Comparison of ENCODE assay signal across 8 mouse cellular contexts in the genomic region with DNA sequence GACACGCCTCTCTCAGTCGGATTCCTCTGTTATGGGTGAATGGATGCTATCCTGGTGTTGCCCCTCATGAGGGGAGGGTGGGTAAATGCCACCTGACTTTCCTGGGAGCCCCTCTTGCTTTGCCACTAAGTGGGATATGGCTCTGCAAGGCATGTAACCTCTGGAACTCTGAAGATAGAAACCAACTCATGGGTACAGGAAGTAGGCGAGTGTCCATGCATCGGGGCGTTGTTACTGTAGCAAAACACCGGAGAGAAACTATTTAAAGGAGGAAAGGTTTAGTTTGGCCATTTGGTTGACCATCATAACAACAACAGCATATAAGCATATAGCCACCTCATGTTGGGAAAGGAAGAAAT. TPM values are rescaled to one million over a fixed set of nuclear protein-coding genes. Genes with fewer than 3 reads are reported as not detected.
DNase-seq lines count a peak whose midpoint lies in the region; ATAC-seq and TF ChIP-seq lines count a peak whose summit lies in the region.

No protein-coding gene starts in this region.

- H3K4me2 ChIP-seq in kidney, postnatal 0 days (ENCODE audit: low read length), result peak overlapping the region; percentile 54
- H3K4me2 ChIP-seq in embryonic facial prominence, embryonic 11.5 days (ENCODE audit: low read depth, low read length), result peak overlapping the region; percentile 45
- H3K4me2 ChIP-seq in intestine, embryonic 14.5 days (ENCODE audit: low read length), result peak overlapping the region; percentile 56
- peak overlapping the region; percentile 78 for H3K4me2 ChIP-seq in myocyte (ENCODE audit: low read depth)

- no peak overlapping the region for H3ac ChIP-seq in myocyte (ENCODE audit: control insufficient read depth, insufficient read length)

- no peak overlapping the region for H3K9ac ChIP-seq in kidney, postnatal 0 days (ENCODE audit: low read depth, low read length)
- H3K9ac ChIP-seq in embryonic facial prominence, embryonic 11.5 days (replicated peaks; ENCODE audit: low read length), result peak overlapping the region; percentile 49
- H3K9ac ChIP-seq in intestine, embryonic 14.5 days (ENCODE audit: low read length), result peak overlapping the region; percentile 57; the same call in 1 of the 2 replicates

- H3K4me3 ChIP-seq in kidney, postnatal 0 days (replicated peaks; ENCODE audit: low read depth, low read length), result 0 out of 2 replicates have a peak overlapping the region, but pooled peaks have one; percentile 29
- H3K4me3 ChIP-seq in embryonic facial prominence, embryonic 11.5 days (ENCODE audit: low read depth, low read length), result peak overlapping the region; percentile 34
- peak overlapping the region; percentile 37 for H3K4me3 ChIP-seq in intestine, embryonic 14.5 days (ENCODE audit: low read depth, low read length)
- H3K4me3 ChIP-seq in myocyte, result peak overlapping the region; percentile 31

- no peaks in the 10 kb centered on the region for H3K27me3 ChIP-seq in kidney, postnatal 0 days (ENCODE audit: insufficient read depth, low read length)
- no peaks in the 10 kb centered on the region for H3K27me3 ChIP-seq in embryonic facial prominence, embryonic 11.5 days (ENCODE audit: control insufficient read depth, insufficient read depth, low read length)
- no peaks in the 10 kb centered on the region for H3K27me3 ChIP-seq in intestine, embryonic 14.5 days (replicated peaks; ENCODE audit: control insufficient read depth, insufficient read depth, low read length)
- H3K27me3 ChIP-seq in myocyte (ENCODE audit: control insufficient read depth, insufficient read depth, insufficient read length), result peaks cover 9% of the 10 kb centered on the region

- no peaks in the 10 kb centered on the region for H3K9me3 ChIP-seq in kidney, postnatal 0 days (replicated peaks; ENCODE audit: low read length)
- no peaks in the 10 kb centered on the region for H3K9me3 ChIP-seq in embryonic facial prominence, embryonic 11.5 days (replicated peaks; ENCODE audit: control insufficient read depth, low read length)
- no peaks in the 10 kb centered on the region for H3K9me3 ChIP-seq in intestine, embryonic 14.5 days (ENCODE audit: control insufficient read depth, low read length)

- no peaks in the 10 kb centered on the region for H3K36me3 ChIP-seq in kidney, postnatal 0 days (ENCODE audit: insufficient read depth, low read length)
- H3K36me3 ChIP-seq in embryonic facial prominence, embryonic 11.5 days (replicated peaks; ENCODE audit: control insufficient read depth, insufficient read depth, low read depth, low read length), result no peaks in the 10 kb centered on the region
- no peaks in the 10 kb centered on the region for H3K36me3 ChIP-seq in intestine, embryonic 14.5 days (ENCODE audit: control insufficient read depth, insufficient read depth, low read length)
- H3K36me3 ChIP-seq in myocyte (ENCODE audit: control insufficient read depth, insufficient read depth), result no peaks in the 10 kb centered on the region

- no peak overlapping the region for H3K27ac ChIP-seq in kidney, postnatal 0 days
- H3K27ac ChIP-seq in embryonic facial prominence, embryonic 11.5 days (replicated peaks; ENCODE audit: low read depth, low read length), result no peak overlapping the region
- peak overlapping the region; percentile 57; the same call in 1 of the 2 replicates for H3K27ac ChIP-seq in intestine, embryonic 14.5 days (ENCODE audit: low read depth)

- TF ChIP-seq POLR2A in myocyte (IDR thresholded peaks at IDR 0.05; ENCODE audit: insufficient read length, low read depth), result no peak

- no peak for DNase-seq in kidney, postnatal 0 days (ENCODE audit: low spot score)
- no peak for DNase-seq in kidney, adult 8-10 months
- no peak for DNase-seq in embryonic facial prominence, embryonic 11.5 days (ENCODE audit: low spot score)
- no peak for DNase-seq in intestine, embryonic 14.5 days (ENCODE audit: low spot score)
- DNase-seq in right cerebral cortex, adult 18-20 months, result no peak
- DNase-seq in kidney, postnatal 25 days, result no peak
- no peak for DNase-seq in cerebellum, adult 18-20 months

- WGBS in kidney, postnatal 0 days, result 72% methylated on average over 6 of the region's 6 CpGs
- 76% methylated on average over 6 of the region's 6 CpGs for WGBS in embryonic facial prominence, embryonic 11.5 days
- 81% methylated on average over 6 of the region's 6 CpGs for whole genome bisulfite sequencing in intestine, embryonic 14.5 days

- H3K79me2 ChIP-seq in myocyte (ENCODE audit: control insufficient read depth, insufficient read depth), result no peaks in the 10 kb centered on the region

- 0 out of 2 replicates have a peak, but pooled peaks cover 7% of the 10 kb centered on the region for H3K4me1 ChIP-seq in kidney, postnatal 0 days (replicated peaks; ENCODE audit: insufficient read depth, low read length)
- no peaks in the 10 kb centered on the region for H3K4me1 ChIP-seq in embryonic facial prominence, embryonic 11.5 days (ENCODE audit: control insufficient read depth, insufficient read depth, low read length)
- H3K4me1 ChIP-seq in intestine, embryonic 14.5 days (replicated peaks; ENCODE audit: control insufficient read depth, insufficient read depth, low read length), result peaks cover 15% of the 10 kb centered on the region

- ATAC-seq in kidney, postnatal 0 days (replicated peaks; ENCODE audit: low FRiP score, low read depth), result no peak
- no peak for ATAC-seq in embryonic facial prominence, embryonic 11.5 days (replicated peaks; ENCODE audit: insufficient number of reproducible peaks, low FRiP score, low TSS enrichment, low read depth)
- ATAC-seq in intestine, embryonic 14.5 days (replicated peaks; ENCODE audit: low FRiP score, low TSS enrichment, low read depth), result no peak

- TF ChIP-seq CTCF in kidney, postnatal 0 days (IDR thresholded peaks at IDR 0.05; ENCODE audit: low read depth), result no peak

TF ChIP-seq in myocyte, 11 proteins besides CTCF, POLR2A, EP300 and RAD21:
- no peak for TF ChIP-seq TCF12 (IDR thresholded peaks at IDR 0.05; ENCODE audit: insufficient read depth, poor library complexity, severe bottlenecking)
- TF ChIP-seq REST (IDR thresholded peaks at IDR 0.05; ENCODE audit: insufficient read depth, insufficient read length), result no peak
- no peak for TF ChIP-seq SRF (IDR thresholded peaks at IDR 0.05; ENCODE audit: control insufficient read depth, insufficient read length, low read depth)
- TF ChIP-seq MAX (IDR thresholded peaks at IDR 0.05; ENCODE audit: low read depth), result no peak
- TF ChIP-seq E2F4 (IDR thresholded peaks at IDR 0.05; ENCODE audit: insufficient read depth), result no peak
- no peak for TF ChIP-seq CEBPB (IDR thresholded peaks at IDR 0.05; ENCODE audit: insufficient read depth, poor library complexity, severe bottlenecking)
- no peak for TF ChIP-seq POLR2AphosphoS2 (IDR thresholded peaks at IDR 0.05; ENCODE audit: insufficient read length, low read depth)
- TF ChIP-seq MYOG (IDR thresholded peaks at IDR 0.05; ENCODE audit: control insufficient read depth in 1 of 3, insufficient read depth in 1 of 3, insufficient read length in 2 of 3, low read depth in 2 of 3), result no peak
- no peak for TF ChIP-seq TCF3 (IDR thresholded peaks at IDR 0.05; ENCODE audit: insufficient read length, low read depth)
- no peak for TF ChIP-seq MYOD1 (IDR thresholded peaks at IDR 0.05; ENCODE audit: control insufficient read depth in 1 of 3, insufficient read length in 2 of 3, low read depth in 2 of 3)
- no peak for TF ChIP-seq USF1 (IDR thresholded peaks at IDR 0.05; ENCODE audit: low read depth)

RNA-seq across cellular contexts. Expression of gene Ift27, which starts 1.0 kb away (rescaled TPM):
- 74.7 and 82.9 TPM in 2 replicates for polyA plus RNA-seq in kidney, postnatal 0 days (2015; fragmentation: Nextera tagmentation; extraction: Ambion mirVana)
- polyA plus RNA-seq in embryonic facial prominence, embryonic 11.5 days (2014; fragmentation: Nextera tagmentation; extraction: Ambion mirVana), result 111 and 115 TPM in 2 replicates
- polyA plus RNA-seq in intestine, embryonic 14.5 days (2014; fragmentation: Nextera tagmentation; extraction: Ambion mirVana), result 82.9 and 83.3 TPM in 2 replicates
- polyA plus RNA-seq in myocyte (2012; fragmentation: generic; extraction: Trizol), result 38.7 TPM

RNA-seq across cellular contexts. Expression of gene Pvalb, which starts 31.3 kb away (rescaled TPM):
- polyA plus RNA-seq in kidney, postnatal 0 days (2015; fragmentation: Nextera tagmentation; extraction: Ambion mirVana), result 0.24 and 0.43 TPM in 2 replicates
- polyA plus RNA-seq in embryonic facial prominence, embryonic 11.5 days (2014; fragmentation: Nextera tagmentation; extraction: Ambion mirVana), result 0.22 TPM in 1 of 2 replicates, not detected in the other
- not detected in 2 replicates for polyA plus RNA-seq in intestine, embryonic 14.5 days (2014; fragmentation: Nextera tagmentation; extraction: Ambion mirVana)
- 5.4 TPM for polyA plus RNA-seq in myocyte (2012; fragmentation: generic; extraction: Trizol)

RNA-seq across cellular contexts. Expression of gene Cacng2, which starts 55.0 kb away (rescaled TPM):
- not detected in 2 replicates for polyA plus RNA-seq in kidney, postnatal 0 days (2015; fragmentation: Nextera tagmentation; extraction: Ambion mirVana)
- 0.18 and 0.25 TPM in 2 replicates for polyA plus RNA-seq in embryonic facial prominence, embryonic 11.5 days (2014; fragmentation: Nextera tagmentation; extraction: Ambion mirVana)
- 0.07 and 0.15 TPM in 2 replicates for polyA plus RNA-seq in intestine, embryonic 14.5 days (2014; fragmentation: Nextera tagmentation; extraction: Ambion mirVana)
- 0.04 TPM for polyA plus RNA-seq in myocyte (2012; fragmentation: generic; extraction: Trizol)
